Mouse (Mus musculus): ENCODE data around the gene Trp53bp2. TPM values are rescaled to one million over a fixed set of nuclear protein-coding genes. Genes with fewer than 3 reads are reported as not detected.

Gene Trp53bp2
- polyA plus RNA-seq, 1 experiment: 12.5 TPM

DNA sequence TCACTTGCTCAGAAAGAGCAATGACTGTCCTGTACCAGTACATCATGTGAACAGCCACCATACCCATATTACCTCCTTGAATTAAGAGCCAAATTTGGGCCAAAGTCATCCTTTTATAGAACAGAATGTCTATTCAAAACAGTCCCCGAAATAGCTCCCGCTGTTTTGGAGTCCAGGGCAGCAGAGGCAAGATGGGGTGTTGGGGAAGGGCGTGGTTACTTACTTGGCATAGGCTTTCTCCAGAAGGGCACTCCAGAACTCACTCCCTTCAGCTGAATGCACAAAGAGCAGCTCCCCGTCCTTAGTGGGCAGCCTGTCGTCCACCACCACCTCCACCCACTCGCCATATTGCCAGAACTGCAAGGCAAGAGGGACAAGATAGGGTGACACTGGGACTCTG, 82.9 kb downstream of the Trp53bp2 start:
- no peak for TF ChIP-seq CTCF (IDR thresholded peaks at IDR 0.05; ENCODE audit: low read depth, low read length)
- no peak for TF ChIP-seq POLR2A (IDR thresholded peaks at IDR 0.05; ENCODE audit: borderline replicate concordance, low read depth, low read length)
- Histone ChIP-seq H3K4me3 (ENCODE audit: insufficient read depth, low read length) (no peak overlapping the region), H3K4me1 (ENCODE audit: control insufficient read depth, insufficient read depth, low read length) (peaks cover 25% of the 10 kb centered on the region), H3K27ac (ENCODE audit: insufficient read depth, low read depth, low read length) (no peak overlapping the region)

DNA sequence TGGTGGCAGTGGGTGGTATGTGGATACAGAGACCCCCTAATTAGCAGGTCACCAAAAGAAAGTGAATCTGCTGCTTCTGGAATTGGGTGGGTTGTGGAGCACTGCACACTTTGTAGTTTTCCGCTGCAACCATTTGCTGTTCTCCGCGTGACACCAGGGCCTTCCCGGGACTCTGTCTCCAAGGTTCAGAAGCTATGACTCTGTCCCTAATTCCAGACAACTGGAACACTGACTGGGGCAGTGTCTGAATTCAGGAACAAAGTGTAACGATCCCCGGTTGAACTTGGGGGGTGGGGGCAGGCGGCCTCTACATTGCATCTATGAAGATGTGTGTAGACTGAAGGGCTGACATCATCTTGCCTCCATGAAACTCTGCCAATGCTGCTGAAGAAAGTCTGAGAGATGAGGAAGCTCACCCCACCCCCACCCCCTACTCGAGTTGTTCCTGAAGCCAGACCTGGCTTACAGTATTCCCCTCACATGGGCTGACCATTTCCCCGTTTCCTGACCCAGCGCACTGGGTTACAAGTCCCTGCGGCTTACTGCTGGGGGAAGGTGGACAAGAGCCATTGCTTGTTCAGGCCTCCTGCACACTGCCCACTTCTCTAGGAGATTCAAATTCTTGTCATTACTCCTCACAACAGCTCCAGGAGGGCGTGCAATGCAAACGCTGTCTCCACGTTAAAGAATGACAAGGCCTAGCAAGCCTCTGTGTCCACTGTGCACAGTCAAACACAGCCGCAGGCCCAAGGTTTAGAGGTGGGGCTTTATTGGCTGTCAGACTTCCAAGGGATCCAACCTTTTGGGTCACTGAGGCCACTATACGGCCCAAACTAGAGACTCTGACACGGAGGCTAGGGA, 85.5 kb downstream of the Trp53bp2 start:
- H3K4me1 ChIP-seq (ENCODE audit: control insufficient read depth, insufficient read depth, low read length): peaks cover 27% of the 10 kb centered on the region
- TF ChIP-seq CTCF (IDR thresholded peaks at IDR 0.05; ENCODE audit: low read depth, low read length): no peak
- no peak for TF ChIP-seq POLR2A (IDR thresholded peaks at IDR 0.05; ENCODE audit: borderline replicate concordance, low read depth, low read length)
- H3K4me3 ChIP-seq (ENCODE audit: insufficient read depth, low read length): no peak overlapping the region
- H3K27ac ChIP-seq (ENCODE audit: insufficient read depth, low read depth, low read length): no peak overlapping the region

DNA sequence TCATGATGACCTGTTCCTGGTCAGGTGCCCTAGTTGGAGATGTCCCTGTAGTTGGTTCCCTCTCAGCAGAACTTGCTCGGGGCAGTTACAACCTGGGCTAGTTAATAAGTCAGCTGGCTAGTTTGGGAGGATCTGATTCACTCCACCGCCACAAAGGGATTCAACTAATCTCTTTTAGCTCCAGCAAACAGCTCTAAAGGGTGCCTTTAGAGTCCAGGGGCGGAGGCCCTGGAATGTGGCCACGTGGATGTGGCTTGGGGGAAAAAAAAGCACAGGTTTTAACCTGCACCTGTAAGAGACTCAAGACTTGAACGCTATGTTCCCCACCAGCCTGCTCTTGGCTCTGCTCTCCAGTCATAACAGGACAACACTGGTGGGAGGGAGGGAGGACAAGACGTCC, 87.7 kb downstream of the Trp53bp2 start:
- Histone ChIP-seq H3K4me1 (ENCODE audit: control insufficient read depth, insufficient read depth, low read length) (peaks cover 20% of the 10 kb centered on the region), H3K27ac (ENCODE audit: insufficient read depth, low read depth, low read length) (no peak overlapping the region), H3K4me3 (ENCODE audit: insufficient read depth, low read length) (no peak overlapping the region)
- no peak for TF ChIP-seq POLR2A (IDR thresholded peaks at IDR 0.05; ENCODE audit: borderline replicate concordance, low read depth, low read length)
- TF ChIP-seq CTCF (IDR thresholded peaks at IDR 0.05; ENCODE audit: low read depth, low read length): no peak

DNA sequence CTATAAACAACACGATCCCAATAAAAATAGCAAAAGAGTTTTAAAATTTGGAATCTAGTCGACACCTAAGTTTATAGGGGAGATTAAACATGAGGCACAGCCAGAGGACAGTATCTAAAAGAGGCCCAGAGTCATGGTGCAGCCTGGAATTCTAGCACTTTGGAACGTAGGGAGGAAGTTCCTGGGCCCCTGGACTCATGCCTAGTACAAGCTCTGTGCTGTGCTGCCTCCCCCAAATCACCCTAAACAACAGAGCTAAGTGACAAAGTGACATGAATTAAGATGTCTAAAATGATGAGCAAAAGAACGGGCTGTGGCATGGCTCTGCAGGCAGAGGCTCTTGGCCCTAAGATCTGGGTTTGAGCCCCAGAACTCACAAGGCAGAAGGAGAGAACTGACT, 88.8 kb downstream of the Trp53bp2 start:
- Histone ChIP-seq H3K27ac (ENCODE audit: insufficient read depth, low read depth, low read length) (no peak overlapping the region), H3K4me1 (ENCODE audit: control insufficient read depth, insufficient read depth, low read length) (peaks cover 20% of the 10 kb centered on the region), H3K4me3 (ENCODE audit: insufficient read depth, low read length) (no peak overlapping the region)
- no peak for TF ChIP-seq CTCF (IDR thresholded peaks at IDR 0.05; ENCODE audit: low read depth, low read length)
- no peak for TF ChIP-seq POLR2A (IDR thresholded peaks at IDR 0.05; ENCODE audit: borderline replicate concordance, low read depth, low read length)

DNA sequence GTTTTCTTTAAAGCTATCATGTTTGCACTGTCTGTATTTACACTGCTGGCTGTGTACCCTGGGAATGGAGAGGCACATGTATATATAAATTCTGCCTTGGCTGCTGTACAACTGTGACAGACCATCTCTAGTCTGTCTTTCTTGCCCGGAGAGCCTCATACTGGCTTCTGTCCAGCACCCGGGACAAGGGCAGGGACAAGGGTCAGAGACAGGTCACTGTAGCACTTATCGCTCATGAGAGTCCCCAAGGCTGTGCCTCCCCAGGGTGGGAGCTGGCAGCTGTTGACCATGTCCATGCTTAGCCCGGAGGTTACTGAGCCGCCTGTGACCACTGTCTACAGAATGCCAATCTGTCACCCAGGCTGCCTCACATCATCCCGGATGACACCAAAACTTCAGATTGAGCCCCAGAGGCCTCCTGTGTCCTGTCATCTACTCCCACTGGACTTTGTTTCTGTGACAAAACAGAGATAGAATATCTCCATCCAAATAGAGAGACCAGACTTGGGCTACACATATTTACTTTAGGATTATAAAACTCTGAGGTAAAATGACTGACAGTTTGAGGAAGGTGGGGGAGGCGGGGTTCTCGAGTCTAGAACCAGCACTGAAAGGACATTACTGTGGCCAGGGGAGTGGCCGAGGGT, 90.6 kb downstream of the Trp53bp2 start:
- Histone ChIP-seq H3K4me3 (ENCODE audit: insufficient read depth, low read length) (no peak overlapping the region), H3K4me1 (ENCODE audit: control insufficient read depth, insufficient read depth, low read length) (peaks cover 27% of the 10 kb centered on the region), H3K27ac (ENCODE audit: insufficient read depth, low read depth, low read length) (no peak overlapping the region)
- TF ChIP-seq CTCF (IDR thresholded peaks at IDR 0.05; ENCODE audit: low read depth, low read length) (no peak), POLR2A (IDR thresholded peaks at IDR 0.05; ENCODE audit: borderline replicate concordance, low read depth, low read length) (no peak)

DNA sequence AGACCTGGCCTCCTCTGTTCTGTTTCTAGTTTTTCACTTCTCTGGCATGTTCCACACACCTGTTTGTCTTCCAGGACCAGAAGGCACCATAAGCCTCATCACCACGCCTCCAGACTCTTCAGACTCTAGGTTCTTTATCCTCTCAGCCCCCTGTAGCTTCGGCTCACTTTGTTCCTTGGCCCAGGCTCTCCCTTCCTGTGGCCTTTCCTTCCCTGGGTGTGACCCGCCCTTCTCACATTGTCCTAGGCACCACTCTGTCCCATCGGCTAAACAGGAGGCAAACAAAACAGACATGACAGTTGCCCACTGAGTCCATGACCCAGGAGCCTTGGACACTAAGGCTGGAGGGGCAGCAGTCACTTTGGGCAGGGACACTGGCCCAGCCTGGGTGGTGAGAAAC, 91.3 kb downstream of the Trp53bp2 start:
- Histone ChIP-seq H3K27ac (ENCODE audit: insufficient read depth, low read depth, low read length) (no peak overlapping the region), H3K4me1 (ENCODE audit: control insufficient read depth, insufficient read depth, low read length) (peaks cover 25% of the 10 kb centered on the region), H3K4me3 (ENCODE audit: insufficient read depth, low read length) (no peak overlapping the region)
- TF ChIP-seq POLR2A (IDR thresholded peaks at IDR 0.05; ENCODE audit: borderline replicate concordance, low read depth, low read length) (no peak), CTCF (IDR thresholded peaks at IDR 0.05; ENCODE audit: low read depth, low read length) (no peak)

DNA sequence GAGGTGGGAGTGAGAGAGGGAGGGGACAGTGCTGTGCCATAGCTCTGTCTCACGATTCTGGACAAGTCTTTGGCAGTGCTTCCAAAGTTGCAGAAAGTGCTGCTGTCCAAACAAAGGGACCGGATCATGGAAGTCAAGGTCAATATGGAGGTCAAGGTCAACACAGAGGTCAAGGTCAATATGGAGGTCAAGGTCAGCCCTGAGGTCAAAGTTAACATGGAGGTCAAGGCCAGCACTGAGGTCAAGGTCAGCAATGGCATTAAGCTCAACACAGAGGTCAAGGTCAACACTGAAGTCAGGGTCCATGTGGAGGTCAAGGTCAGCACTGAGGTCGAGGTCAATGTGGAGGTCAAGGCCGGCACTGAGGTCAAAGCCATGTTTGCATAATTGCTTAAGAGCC, 91.9 kb downstream of the Trp53bp2 start:
- no peak overlapping the region for H3K27ac ChIP-seq (ENCODE audit: insufficient read depth, low read depth, low read length)
- no peak overlapping the region for H3K4me3 ChIP-seq (ENCODE audit: insufficient read depth, low read length)
- H3K4me1 ChIP-seq (ENCODE audit: control insufficient read depth, insufficient read depth, low read length): peaks cover 27% of the 10 kb centered on the region
- TF ChIP-seq POLR2A (IDR thresholded peaks at IDR 0.05; ENCODE audit: borderline replicate concordance, low read depth, low read length): no peak
- no peak for TF ChIP-seq CTCF (IDR thresholded peaks at IDR 0.05; ENCODE audit: low read depth, low read length)

DNA sequence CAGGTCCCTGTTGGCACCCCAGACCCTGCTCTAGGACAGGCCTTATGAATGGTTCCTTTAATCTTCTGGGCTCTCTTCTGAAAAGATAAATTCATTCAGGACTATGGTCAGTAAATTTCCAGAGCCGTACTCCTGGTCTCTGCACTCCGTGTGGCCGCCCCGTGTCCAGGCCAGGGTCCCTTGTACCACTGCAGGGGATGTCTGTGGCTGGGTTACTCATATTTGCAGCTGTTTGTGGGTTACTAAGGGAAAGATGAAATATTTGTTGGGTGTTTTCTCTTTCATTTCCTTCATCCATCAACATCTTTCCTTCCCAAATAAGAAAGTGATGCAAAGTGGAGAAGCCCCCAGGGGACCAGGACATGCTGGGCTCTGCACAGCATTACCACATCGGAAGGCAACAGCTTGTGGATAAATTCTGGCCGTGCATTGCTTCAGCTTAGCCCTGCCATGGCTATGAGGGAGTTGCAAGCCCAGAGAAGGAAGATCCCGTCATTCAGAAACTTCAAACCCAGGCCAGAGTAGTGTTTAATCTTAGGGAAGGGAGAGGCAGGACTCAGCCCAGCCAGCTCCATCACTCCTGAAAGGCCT, 92.9 kb downstream of the Trp53bp2 start:
- peaks cover 33% of the 10 kb centered on the region for H3K4me1 ChIP-seq (ENCODE audit: control insufficient read depth, insufficient read depth, low read length)
- no peak for TF ChIP-seq CTCF (IDR thresholded peaks at IDR 0.05; ENCODE audit: low read depth, low read length)
- no peak for TF ChIP-seq POLR2A (IDR thresholded peaks at IDR 0.05; ENCODE audit: borderline replicate concordance, low read depth, low read length)
- no peak overlapping the region for H3K27ac ChIP-seq (ENCODE audit: insufficient read depth, low read depth, low read length)
- H3K4me3 ChIP-seq (ENCODE audit: insufficient read depth, low read length): no peak overlapping the region

DNA sequence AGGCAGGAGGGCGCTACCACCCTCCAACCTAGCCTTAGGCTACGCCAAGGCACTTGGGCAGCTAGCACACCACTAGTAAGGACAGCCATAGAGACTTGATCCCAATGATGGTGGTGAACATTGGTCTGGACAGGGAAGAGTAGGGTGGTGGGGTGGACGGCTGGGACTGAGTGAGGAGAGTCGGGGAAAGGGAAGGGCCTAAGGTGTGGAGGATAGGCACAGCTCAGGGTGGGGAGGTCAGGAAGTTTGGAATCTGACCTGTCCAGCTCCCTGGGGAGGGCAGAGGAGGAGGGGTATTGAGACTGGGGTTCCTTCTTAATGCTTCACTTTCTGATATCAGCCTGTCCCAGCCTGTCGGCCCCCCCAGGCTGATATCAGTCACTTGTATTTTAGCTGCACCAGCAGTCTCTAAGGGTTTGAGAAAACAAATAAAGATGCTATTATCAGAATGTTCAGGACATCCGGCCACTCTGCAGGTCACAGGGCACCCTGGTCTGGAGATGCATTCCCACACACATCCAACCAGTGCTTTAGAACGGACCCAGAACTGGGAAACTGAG, 93.6 kb downstream of the Trp53bp2 start:
- Histone ChIP-seq H3K27ac (ENCODE audit: insufficient read depth, low read depth, low read length) (no peak overlapping the region), H3K4me3 (ENCODE audit: insufficient read depth, low read length) (no peak overlapping the region), H3K4me1 (ENCODE audit: control insufficient read depth, insufficient read depth, low read length) (peaks cover 35% of the 10 kb centered on the region)
- no peak for TF ChIP-seq CTCF (IDR thresholded peaks at IDR 0.05; ENCODE audit: low read depth, low read length)
- no peak for TF ChIP-seq POLR2A (IDR thresholded peaks at IDR 0.05; ENCODE audit: borderline replicate concordance, low read depth, low read length)
